Mouse (Mus musculus): ENCODE data around the gene Ldah. TPM values are rescaled to one million over a fixed set of nuclear protein-coding genes. Genes with fewer than 3 reads are reported as not detected.
"Not testable (repeated sequence)": the region's sequence is repeated elsewhere in the genome, so short reads cannot be mapped to it uniquely, and the experiment has no call there.

Ldah gene
- polyA plus RNA-seq (2014; fragmentation: Nextera tagmentation; extraction: Ambion mirVana), result 68.3 and 79.5 TPM in 2 replicates

GRCm38 (mm10) chr12:8207978-8208403 is at the start of gene Ldah:
Gene Ldah, plus strand, starts transcription at chr12:8208107.
- no peaks in the 10 kb centered on the region for H3K9me3 ChIP-seq (ENCODE audit: control insufficient read depth, low read depth, low read length)
- H3K27ac ChIP-seq (ENCODE audit: low read length), result peak within 1 kb of the TSS; percentile 36; the same call in 1 of the 2 replicates
- H3K4me3 ChIP-seq (ENCODE audit: low read depth, low read length), result peak within 1 kb of the TSS; percentile 81
- WGBS, result under 1% methylated on average over 34 of the region's 34 CpGs
- H3K9ac ChIP-seq (replicated peaks; ENCODE audit: low read depth, low read length), result peak within 1 kb of the TSS; percentile 80
- H3K36me3 ChIP-seq (ENCODE audit: control insufficient read depth, insufficient read depth, low read length), result no peaks in the 10 kb centered on the region
- ATAC-seq (ENCODE audit: insufficient number of reproducible peaks, insufficient read depth, low FRiP score, low read depth), result peak; percentile 96
- peak within 1 kb of the TSS; percentile 68 for H3K4me2 ChIP-seq (replicated peaks; ENCODE audit: low read depth, low read length)
- H3K4me1 ChIP-seq (ENCODE audit: control insufficient read depth, insufficient read depth, low read length), result 0 out of 2 replicates have a peak, but pooled peaks cover 2% of the 10 kb centered on the region
- no peaks in the 10 kb centered on the region for H3K27me3 ChIP-seq (ENCODE audit: control insufficient read depth, insufficient read depth, low read length)

DNA sequence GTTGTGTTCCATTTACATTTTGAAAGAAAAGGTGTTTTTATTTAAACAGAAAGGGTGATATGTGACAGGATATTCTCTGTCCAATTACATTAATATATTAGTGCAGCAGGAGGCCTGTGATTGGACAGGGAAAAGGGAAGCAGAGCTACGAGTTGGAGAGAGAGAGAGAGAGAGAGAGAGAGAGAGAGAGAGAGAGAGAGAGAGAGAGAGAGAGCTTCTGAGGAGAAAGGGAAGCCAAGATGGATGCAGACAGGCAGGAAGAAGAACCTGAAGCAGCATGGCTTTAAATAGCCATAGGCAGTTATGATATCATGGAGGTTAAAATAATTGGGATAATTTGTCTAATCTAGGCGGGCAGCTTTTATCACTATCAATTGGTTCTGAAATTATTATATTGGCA is 40.2 kb upstream of the Ldah start:
- 59% methylated on average over 2 of the region's 2 CpGs for WGBS
- Histone ChIP-seq H3K4me2 (replicated peaks; ENCODE audit: low read depth, low read length) (no peak overlapping the region), H3K27ac (ENCODE audit: low read length) (no peak overlapping the region), H3K27me3 (ENCODE audit: control insufficient read depth, insufficient read depth, low read length) (no peaks in the 10 kb centered on the region), H3K4me3 (ENCODE audit: low read depth, low read length) (no peak overlapping the region), H3K9ac (replicated peaks; ENCODE audit: low read depth, low read length) (no peak overlapping the region), H3K9me3 (ENCODE audit: control insufficient read depth, low read depth, low read length) (no peaks in the 10 kb centered on the region), H3K4me1 (ENCODE audit: control insufficient read depth, insufficient read depth, low read length) (no peaks in the 10 kb centered on the region), H3K36me3 (ENCODE audit: control insufficient read depth, insufficient read depth, low read length) (no peaks in the 10 kb centered on the region)
- ATAC-seq (ENCODE audit: insufficient number of reproducible peaks, insufficient read depth, low FRiP score, low read depth), result no peak

GRCm38 (mm10) chr12:8180921-8181320 is 27.0 kb upstream of the Ldah start:
- no peak for ATAC-seq (ENCODE audit: insufficient number of reproducible peaks, insufficient read depth, low FRiP score, low read depth)
- no peaks in the 10 kb centered on the region for H3K4me1 ChIP-seq (ENCODE audit: control insufficient read depth, insufficient read depth, low read length)
- no peaks in the 10 kb centered on the region for H3K9me3 ChIP-seq (ENCODE audit: control insufficient read depth, low read depth, low read length)
- H3K36me3 ChIP-seq (ENCODE audit: control insufficient read depth, insufficient read depth, low read length), result no peaks in the 10 kb centered on the region
- no peak overlapping the region for H3K9ac ChIP-seq (replicated peaks; ENCODE audit: low read depth, low read length)
- no peak overlapping the region for H3K4me2 ChIP-seq (replicated peaks; ENCODE audit: low read depth, low read length)
- H3K4me3 ChIP-seq (ENCODE audit: low read depth, low read length), result no peak overlapping the region
- H3K27ac ChIP-seq (ENCODE audit: low read length), result no peak overlapping the region
- no peaks in the 10 kb centered on the region for H3K27me3 ChIP-seq (ENCODE audit: control insufficient read depth, insufficient read depth, low read length)
- 68% methylated on average over 6 of the region's 6 CpGs for WGBS

DNA sequence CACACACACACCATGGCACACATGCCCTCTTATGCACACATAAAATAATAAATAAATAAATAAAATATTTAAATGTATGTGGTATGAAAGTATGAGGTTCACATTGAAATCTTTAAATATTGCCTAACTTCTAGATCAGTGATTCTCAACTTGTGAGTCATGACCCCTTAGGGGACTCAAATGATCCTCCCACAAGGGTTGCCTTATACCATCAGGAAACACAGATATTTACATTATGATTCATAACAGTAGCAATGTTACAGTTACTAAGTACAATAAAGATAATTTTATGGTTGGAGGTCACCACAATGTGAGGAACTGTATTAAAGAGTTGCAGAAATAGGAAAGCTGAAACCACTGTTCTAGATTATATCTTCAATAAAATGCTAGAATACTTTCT is 26.2 kb upstream of the Ldah start:
- ATAC-seq (ENCODE audit: insufficient number of reproducible peaks, insufficient read depth, low FRiP score, low read depth), result no peak

DNA sequence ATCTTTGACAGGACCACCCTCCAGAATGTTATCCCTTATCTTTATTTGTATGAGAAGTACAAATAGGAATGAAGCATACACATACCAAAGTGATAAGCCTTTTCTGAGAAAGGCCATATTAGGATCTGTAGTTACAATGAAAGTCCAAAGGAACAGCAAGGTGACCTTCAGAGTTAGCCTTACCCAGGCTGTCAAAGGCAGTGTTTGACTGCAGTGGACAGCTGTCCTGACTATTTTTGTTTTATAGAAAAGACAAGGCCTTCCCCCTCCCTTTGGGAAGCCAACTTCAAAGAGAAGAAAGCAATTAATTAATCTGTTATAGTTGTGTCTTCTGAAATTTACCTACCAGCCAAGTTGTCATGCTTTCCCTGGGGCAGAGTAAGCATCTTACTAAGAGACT is 23.4 kb upstream of the Ldah start:
- H3K27me3 ChIP-seq (ENCODE audit: control insufficient read depth, insufficient read depth, low read length), result no peaks in the 10 kb centered on the region
- no peaks in the 10 kb centered on the region for H3K4me1 ChIP-seq (ENCODE audit: control insufficient read depth, insufficient read depth, low read length)
- H3K9me3 ChIP-seq (ENCODE audit: control insufficient read depth, low read depth, low read length), result no peaks in the 10 kb centered on the region
- H3K4me2 ChIP-seq (replicated peaks; ENCODE audit: low read depth, low read length), result no peak overlapping the region
- H3K9ac ChIP-seq (replicated peaks; ENCODE audit: low read depth, low read length), result no peak overlapping the region
- no peak overlapping the region for H3K27ac ChIP-seq (ENCODE audit: low read length)
- no peak overlapping the region for H3K4me3 ChIP-seq (ENCODE audit: low read depth, low read length)
- H3K36me3 ChIP-seq (ENCODE audit: control insufficient read depth, insufficient read depth, low read length), result no peaks in the 10 kb centered on the region
- peak; percentile 42; the same call in 1 of the 2 replicates for ATAC-seq (ENCODE audit: insufficient number of reproducible peaks, insufficient read depth, low FRiP score, low read depth)

More for the DNA sequence above, 26.2 kb upstream of the Ldah start:
- H3K36me3 ChIP-seq (ENCODE audit: control insufficient read depth, insufficient read depth, low read length), result no peaks in the 10 kb centered on the region
- H3K27ac ChIP-seq (ENCODE audit: low read length), result no peak overlapping the region
- no peaks in the 10 kb centered on the region for H3K27me3 ChIP-seq (ENCODE audit: control insufficient read depth, insufficient read depth, low read length)
- H3K4me1 ChIP-seq (ENCODE audit: control insufficient read depth, insufficient read depth, low read length), result no peaks in the 10 kb centered on the region
- H3K9ac ChIP-seq (replicated peaks; ENCODE audit: low read depth, low read length), result no peak overlapping the region
- H3K9me3 ChIP-seq (ENCODE audit: control insufficient read depth, low read depth, low read length), result no peaks in the 10 kb centered on the region
- no peak overlapping the region for H3K4me3 ChIP-seq (ENCODE audit: low read depth, low read length)
- H3K4me2 ChIP-seq (replicated peaks; ENCODE audit: low read depth, low read length), result no peak overlapping the region

- H3K36me3 ChIP-seq (ENCODE audit: control insufficient read depth, insufficient read depth, low read length), result no peaks in the 10 kb centered on the region
- no peak overlapping the region for H3K9ac ChIP-seq (replicated peaks; ENCODE audit: low read depth, low read length)
- no peak overlapping the region for H3K4me3 ChIP-seq (ENCODE audit: low read depth, low read length)
- no peaks in the 10 kb centered on the region for H3K27me3 ChIP-seq (ENCODE audit: control insufficient read depth, insufficient read depth, low read length)
- H3K4me1 ChIP-seq (ENCODE audit: control insufficient read depth, insufficient read depth, low read length), result no peaks in the 10 kb centered on the region
- no peak overlapping the region for H3K27ac ChIP-seq (ENCODE audit: low read length)
- ATAC-seq (ENCODE audit: insufficient number of reproducible peaks, insufficient read depth, low FRiP score, low read depth), result no peak
- H3K4me2 ChIP-seq (replicated peaks; ENCODE audit: low read depth, low read length), result no peak overlapping the region
- no peaks in the 10 kb centered on the region for H3K9me3 ChIP-seq (ENCODE audit: control insufficient read depth, low read depth, low read length)
Measured at GRCm38 (mm10) chr12:8188161-8188560, 19.7 kb upstream of the Ldah start.

DNA sequence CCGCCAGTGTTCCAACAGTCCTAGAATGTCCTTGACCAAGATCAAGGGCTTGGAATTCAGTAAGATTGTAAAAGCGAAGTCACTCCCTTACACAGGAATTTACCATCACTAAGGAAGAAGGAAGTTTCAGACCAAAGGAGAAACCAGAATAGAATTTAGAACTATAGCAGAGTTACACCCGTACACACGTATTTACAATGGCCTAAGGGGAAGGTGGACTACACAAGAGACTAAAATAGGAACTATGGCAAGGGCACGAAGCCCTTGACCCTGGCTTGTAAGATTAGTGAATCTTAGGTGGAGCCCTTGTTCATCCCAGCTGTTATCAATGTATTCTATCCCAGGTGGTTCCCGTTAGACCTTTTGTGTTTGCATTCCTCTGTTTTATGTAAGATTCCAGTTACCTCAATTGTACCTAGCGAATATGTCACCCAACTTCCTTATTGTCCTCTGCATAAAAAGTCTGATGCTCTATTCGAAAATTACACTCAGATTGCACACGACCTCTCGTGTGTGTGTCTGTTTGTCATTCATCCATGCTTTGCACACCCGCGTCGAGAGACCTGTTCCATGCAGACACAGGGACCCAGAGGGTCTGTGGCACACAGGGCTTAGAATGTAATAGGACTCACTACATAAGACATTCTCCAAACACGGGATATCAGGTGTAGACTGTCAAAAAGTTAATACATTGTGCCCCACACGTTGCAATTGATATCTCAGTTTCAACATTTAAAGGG is 18.9 kb upstream of the Ldah start:
- H3K4me3 ChIP-seq (ENCODE audit: low read depth, low read length); H3K27ac ChIP-seq (ENCODE audit: low read length); H3K27me3 ChIP-seq (ENCODE audit: control insufficient read depth, insufficient read depth, low read length); H3K4me2 ChIP-seq (replicated peaks; ENCODE audit: low read depth, low read length); ATAC-seq (ENCODE audit: insufficient number of reproducible peaks, insufficient read depth, low FRiP score, low read depth); H3K4me1 ChIP-seq (ENCODE audit: control insufficient read depth, insufficient read depth, low read length); H3K36me3 ChIP-seq (ENCODE audit: control insufficient read depth, insufficient read depth, low read length); H3K9ac ChIP-seq (replicated peaks; ENCODE audit: low read depth, low read length); H3K9me3 ChIP-seq (ENCODE audit: control insufficient read depth, low read depth, low read length): not testable (repeated sequence)
- WGBS, result 85% methylated on average over 15 of the region's 15 CpGs

GRCm38 (mm10) chr12:8189722-8190121 is 18.2 kb upstream of the Ldah start:
- ATAC-seq (ENCODE audit: insufficient number of reproducible peaks, insufficient read depth, low FRiP score, low read depth), result no peak
- Histone ChIP-seq H3K9me3 (ENCODE audit: control insufficient read depth, low read depth, low read length) (no peaks in the 10 kb centered on the region), H3K36me3 (ENCODE audit: control insufficient read depth, insufficient read depth, low read length) (no peaks in the 10 kb centered on the region), H3K27ac (ENCODE audit: low read length) (no peak overlapping the region), H3K4me2 (replicated peaks; ENCODE audit: low read depth, low read length) (no peak overlapping the region), H3K27me3 (ENCODE audit: control insufficient read depth, insufficient read depth, low read length) (no peaks in the 10 kb centered on the region), H3K4me1 (ENCODE audit: control insufficient read depth, insufficient read depth, low read length) (no peaks in the 10 kb centered on the region), H3K9ac (replicated peaks; ENCODE audit: low read depth, low read length) (no peak overlapping the region), H3K4me3 (ENCODE audit: low read depth, low read length) (no peak overlapping the region)
- WGBS, result 52% methylated on average over 3 of the region's 3 CpGs

GRCm38 (mm10) chr12:8205721-8206120 is 2.2 kb upstream of the Ldah start:
- no peak overlapping the region for H3K27ac ChIP-seq (ENCODE audit: low read length)
- no peak overlapping the region for H3K4me3 ChIP-seq (ENCODE audit: low read depth, low read length)
- H3K36me3 ChIP-seq (ENCODE audit: control insufficient read depth, insufficient read depth, low read length), result no peaks in the 10 kb centered on the region
- no peaks in the 10 kb centered on the region for H3K9me3 ChIP-seq (ENCODE audit: control insufficient read depth, low read depth, low read length)
- H3K4me1 ChIP-seq (ENCODE audit: control insufficient read depth, insufficient read depth, low read length), result 0 out of 2 replicates have a peak, but pooled peaks cover 2% of the 10 kb centered on the region
- no peak overlapping the region for H3K4me2 ChIP-seq (replicated peaks; ENCODE audit: low read depth, low read length)
- no peaks in the 10 kb centered on the region for H3K27me3 ChIP-seq (ENCODE audit: control insufficient read depth, insufficient read depth, low read length)
- no peak for ATAC-seq (ENCODE audit: insufficient number of reproducible peaks, insufficient read depth, low FRiP score, low read depth)
- no peak overlapping the region for H3K9ac ChIP-seq (replicated peaks; ENCODE audit: low read depth, low read length)
- WGBS, result 85% methylated on average over 2 of the region's 2 CpGs
